Mouse (Mus musculus): ENCODE data around the gene Psmb6.

GRCm38 (mm10) chr11:70572348-70572902 is 47.3 kb downstream of the Psmb6 start:
- TF ChIP-seq CTCF (IDR thresholded peaks at IDR 0.05; ENCODE audit: control insufficient read depth, insufficient read depth, insufficient read length), result no peak
- peak; percentile 48 for TF ChIP-seq MAX (IDR thresholded peaks at IDR 0.05)

All from C2C12 (cell line).